Comparison of ENCODE assay signal across 9 mouse cellular contexts in genomic region chr3:129612311-129613097, GRCm38 (mm10).
DNase-seq lines count a peak whose midpoint lies in the region; ATAC-seq and TF ChIP-seq lines count a peak whose summit lies in the region.
"Had no signal": no experiment of that assay in that cellular context is flagged by ENCODE, and none has a peak within 500 bp of the region (broad histone marks: within the 10 kb centered on the region; RNA-seq: fewer than 3 reads in every experiment).

No protein-coding gene starts in this region.

- no peak overlapping the region for H3K27ac ChIP-seq in cerebellum, adult 2 months (ENCODE audit: insufficient read depth, low read length)
- peak overlapping the region; percentile 77 for H3K27ac ChIP-seq in liver, postnatal 0 days (ENCODE audit: low read depth)

- 52% methylated on average over 25 of the region's 25 CpGs for WGBS in cerebellum, adult 2 months
- 54% methylated on average over 25 of the region's 25 CpGs for WGBS in liver, postnatal 0 days (ENCODE audit: insufficient replicate concordance)

- TF ChIP-seq CTCF in cerebellum, adult 2 months (IDR thresholded peaks at IDR 0.05; ENCODE audit: borderline replicate concordance, insufficient read depth, low read depth, low read length): no peak
- TF ChIP-seq CTCF in liver, postnatal 0 days (IDR thresholded peaks at IDR 0.05; ENCODE audit: low read depth): no peak

- intact Hi-C loops in left cerebral cortex, postnatal 36 days (cut with DNase I): loop anchor here (5.0 kb wide), 1 partner anchor 80 kb away; the partner anchor contains the start of gene Elovl6

- H3K9me3 ChIP-seq in liver, postnatal 0 days (ENCODE audit: low read length): no peaks in the 10 kb centered on the region

- H3K4me2 ChIP-seq in liver, postnatal 0 days (ENCODE audit: low read depth, low read length): peak overlapping the region; percentile 47

- DNase-seq in cerebellum, adult 2 months: peak in 1 of 2 experiments; percentile 23
- DNase-seq in cerebellum, adult 9-11 months: no peak
- peak; percentile 31 to 37 for DNase-seq in left cerebral cortex, postnatal 36 days (ENCODE audit: low spot score in 2 of 2)
- no peak for DNase-seq in left cerebral cortex, adult 11 months (ENCODE audit: low spot score)
- peak; percentile 50 for DNase-seq in c-Kit-positive CD71-negative TER-119-negative erythroid progenitor cells, embryonic 14.5 days (ENCODE audit: low read depth)
- peak; percentile 47 for DNase-seq in liver, postnatal 0 days
- DNase-seq in urinary bladder, adult 2 months (ENCODE audit: low spot score): no peak
- DNase-seq in kidney, adult 18-20 months: no peak

- peak; percentile 73 for ATAC-seq in liver, postnatal 0 days

- no peak for TF ChIP-seq POLR2A in cerebellum, adult 2 months (IDR thresholded peaks at IDR 0.05; ENCODE audit: borderline replicate concordance, insufficient read depth, low read length)

- H3K4me3 ChIP-seq in cerebellum, adult 2 months (replicated peaks; ENCODE audit: insufficient read depth, low read depth, low read length): peak overlapping the region; percentile 46
- H3K4me3 ChIP-seq in liver, postnatal 0 days (ENCODE audit: low read depth, low read length): peak overlapping the region; percentile 23; the same call in 1 of the 2 replicates
- H3K4me3 ChIP-seq: erythroblast, embryonic 14.5 days had no signal

- H3K4me1 ChIP-seq in cerebellum, adult 2 months (ENCODE audit: control insufficient read depth, insufficient read depth, low read length): peaks cover 8% of the 10 kb centered on the region; the same call in 1 of the 2 replicates
- peaks cover 7% of the 10 kb centered on the region; the same call in 1 of the 2 replicates for H3K4me1 ChIP-seq in liver, postnatal 0 days (ENCODE audit: insufficient read depth)

- H3K27me3 ChIP-seq in cerebellum, adult 2 months (ENCODE audit: control insufficient read depth, insufficient read depth, low read length): no peaks in the 10 kb centered on the region
- H3K27me3 ChIP-seq in liver, postnatal 0 days (ENCODE audit: insufficient read depth, low read length): no peaks in the 10 kb centered on the region

- peaks cover 11% of the 10 kb centered on the region for H3K36me3 ChIP-seq in liver, postnatal 0 days (replicated peaks; ENCODE audit: insufficient read depth, low read length)

- no peak for TF ChIP-seq EP300 in liver, postnatal 0 days (IDR thresholded peaks at IDR 0.05; ENCODE audit: low read depth)

- H3K9ac ChIP-seq in liver, postnatal 0 days (replicated peaks): no peak overlapping the region; the same call in 1 of the 2 replicates

Comparison
In these comparisons a context has a peak if more than half of its experiments do, and no peak if none do; other contexts are left out.
1. DNase-seq: peak in left cerebral cortex, postnatal 36 days (2 of 2), c-Kit-positive CD71-negative TER-119-negative erythroid progenitor cells, embryonic 14.5 days (single experiment) and liver, postnatal 0 days (single experiment); none in cerebellum, adult 9-11 months (single experiment), left cerebral cortex, adult 11 months (single experiment), urinary bladder, adult 2 months (single experiment) and kidney, adult 18-20 months (single experiment).